In the genomic region with DNA sequence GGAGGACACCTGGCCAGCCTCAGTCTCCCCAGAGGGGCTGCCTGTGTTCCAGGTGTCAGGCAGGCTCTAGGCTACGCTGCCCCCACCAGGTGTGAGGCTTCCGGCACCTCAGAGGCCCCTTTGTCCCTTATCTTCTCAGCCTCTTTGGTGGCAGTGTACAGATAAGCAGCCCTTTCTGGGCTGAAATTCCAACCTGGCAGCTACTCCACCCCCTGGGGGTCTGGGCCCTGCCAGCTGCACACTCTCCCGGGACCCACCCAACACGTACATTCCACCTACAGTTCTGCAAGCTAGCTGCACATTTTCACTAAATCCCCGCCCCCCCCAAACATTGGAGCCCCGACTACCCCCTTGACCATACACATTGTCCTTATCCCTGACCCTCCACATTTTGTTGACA, we compare ENCODE assay signal across 10 mouse cellular contexts. TPM values are rescaled to one million over a fixed set of nuclear protein-coding genes. Genes with fewer than 3 reads are reported as not detected.
DNase-seq lines count a peak whose midpoint lies in the region; ATAC-seq and TF ChIP-seq lines count a peak whose summit lies in the region.
"Had no signal": no experiment of that assay in that cellular context is flagged by ENCODE, and none has a peak within 500 bp of the region (broad histone marks: within the 10 kb centered on the region; RNA-seq: fewer than 3 reads in every experiment).

No protein-coding gene starts in this region.

- H3K4me3 ChIP-seq in heart, embryonic 11.5 days (ENCODE audit: low read depth, low read length) = no peak overlapping the region
- no peak overlapping the region; the same call in 1 of the 2 replicates for H3K4me3 ChIP-seq in limb, embryonic 14.5 days (replicated peaks; ENCODE audit: low read length)
- H3K4me3 ChIP-seq: layer of hippocampus, adult 2 months had no signal

- ATAC-seq in heart, embryonic 11.5 days (replicated peaks; ENCODE audit: insufficient number of reproducible peaks, low FRiP score, low TSS enrichment) = no peak
- ATAC-seq in limb, embryonic 14.5 days (ENCODE audit: low FRiP score, low read depth) = 0 out of 2 replicates have a peak, but pooled peaks have one; percentile 14

- no peaks in the 10 kb centered on the region for H3K36me3 ChIP-seq in heart, embryonic 11.5 days (ENCODE audit: control insufficient read depth, insufficient read depth, low read length)
- no peaks in the 10 kb centered on the region for H3K36me3 ChIP-seq in limb, embryonic 14.5 days (ENCODE audit: control insufficient read depth, insufficient read depth, low read length)

- H3K9me3 ChIP-seq in heart, embryonic 11.5 days (replicated peaks; ENCODE audit: control insufficient read depth, low read length) = no peaks in the 10 kb centered on the region
- H3K9me3 ChIP-seq in limb, embryonic 14.5 days (ENCODE audit: control insufficient read depth, low read length) = no peaks in the 10 kb centered on the region

- TF ChIP-seq POLR2A in limb, embryonic 14.5 days (IDR thresholded peaks at IDR 0.05; ENCODE audit: borderline replicate concordance, extremely low read depth, insufficient read depth, insufficient read length) = no peak

- peak overlapping the region; percentile 22; the same call in 1 of the 2 replicates for H3K9ac ChIP-seq in heart, embryonic 11.5 days (ENCODE audit: low read depth, low read length)
- H3K9ac ChIP-seq in limb, embryonic 14.5 days (ENCODE audit: low read depth, low read length, severe bottlenecking) = peak overlapping the region; percentile 4; the same call in 1 of the 2 replicates

- H3K4me2 ChIP-seq in heart, embryonic 11.5 days = peak overlapping the region; percentile 55
- peak overlapping the region; percentile 22 for H3K4me2 ChIP-seq in limb, embryonic 14.5 days (replicated peaks; ENCODE audit: low read depth, low read length, severe bottlenecking)

- H3K27ac ChIP-seq in heart, embryonic 11.5 days (ENCODE audit: low read depth, low read length) = no peak overlapping the region
- peak overlapping the region; percentile 55 for H3K27ac ChIP-seq in limb, embryonic 14.5 days (replicated peaks; ENCODE audit: low read depth, low read length)
- H3K27ac ChIP-seq: layer of hippocampus, adult 2 months had no signal

- no peak for DNase-seq in heart, adult 9 months (ENCODE audit: low spot score in 2 of 2)
- DNase-seq in thymus, postnatal 14 days = peak; percentile 33
- DNase-seq in thymus, postnatal 10 days (ENCODE audit: low spot score in 2 of 2) = no peak
- no peak for DNase-seq in limb, embryonic 14.5 days (ENCODE audit: low spot score)
- no peak for DNase-seq in layer of hippocampus, postnatal 36 days
- DNase-seq in cerebellum, adult 11-12 months = no peak
- no peak for DNase-seq in left cerebral cortex, adult 11 months (ENCODE audit: low spot score)
- DNase-seq: adrenal gland, adult 8-10 months had no signal

- 9% methylated on average over 6 of the region's 6 CpGs for WGBS in heart, embryonic 11.5 days (ENCODE audit: insufficient replicate concordance)
- WGBS in limb, embryonic 14.5 days = 17% methylated on average over 6 of the region's 6 CpGs

- H3K27me3 ChIP-seq in heart, embryonic 11.5 days (ENCODE audit: control insufficient read depth, insufficient read depth, low read length) = peaks cover 13% of the 10 kb centered on the region
- H3K27me3 ChIP-seq in limb, embryonic 14.5 days (ENCODE audit: control insufficient read depth, insufficient read depth, low read length) = no peaks in the 10 kb centered on the region

- H3K4me1 ChIP-seq in heart, embryonic 11.5 days (ENCODE audit: control insufficient read depth, insufficient read depth, low read length) = peaks cover 20% of the 10 kb centered on the region
- peaks cover 40% of the 10 kb centered on the region for H3K4me1 ChIP-seq in limb, embryonic 14.5 days (ENCODE audit: control insufficient read depth, insufficient read depth, low read length)

RNA-seq across cellular contexts. Expression of a gene that starts 13.0 kb away (rescaled TPM):
- 4.6 and 5.8 TPM in 2 replicates for polyA plus RNA-seq in heart, embryonic 11.5 days (2014; fragmentation: Nextera tagmentation; extraction: Ambion mirVana)
- 228 and 332 TPM in 2 replicates for polyA plus RNA-seq in limb, embryonic 14.5 days (2012; rRNA removed)
- 48.8 and 55.6 TPM in 2 replicates for polyA plus RNA-seq in limb, embryonic 14.5 days (2014; fragmentation: Nextera tagmentation; extraction: Ambion mirVana)
- 1 to 10 TPM; 4.3 to 4.6 TPM for total RNA-seq in layer of hippocampus, postnatal 36 days (2021)

RNA-seq across cellular contexts. Expression of a gene that starts 43.8 kb away (rescaled TPM):
- polyA plus RNA-seq in heart, embryonic 11.5 days (2014; fragmentation: Nextera tagmentation; extraction: Ambion mirVana) = 0.42 and 1.2 TPM in 2 replicates
- 0.28 and 0.44 TPM in 2 replicates for polyA plus RNA-seq in limb, embryonic 14.5 days (2012; rRNA removed)
- polyA plus RNA-seq in limb, embryonic 14.5 days (2014; fragmentation: Nextera tagmentation; extraction: Ambion mirVana) = 0.55 and 0.57 TPM in 2 replicates
- total RNA-seq in layer of hippocampus, postnatal 36 days (2021) = not detected

RNA-seq across cellular contexts. Expression of a gene that starts 47.5 kb away (rescaled TPM):
- polyA plus RNA-seq in heart, embryonic 11.5 days (2014; fragmentation: Nextera tagmentation; extraction: Ambion mirVana) = 113 and 135 TPM in 2 replicates
- 185 and 196 TPM in 2 replicates for polyA plus RNA-seq in limb, embryonic 14.5 days (2012; rRNA removed)
- 163 and 181 TPM in 2 replicates for polyA plus RNA-seq in limb, embryonic 14.5 days (2014; fragmentation: Nextera tagmentation; extraction: Ambion mirVana)
- 100 to 1,000 TPM; 143 to 166 TPM for total RNA-seq in layer of hippocampus, postnatal 36 days (2021)

RNA-seq across cellular contexts. Expression of a gene that starts 54.0 kb away (rescaled TPM):
- 2.8 and 3.3 TPM in 2 replicates for polyA plus RNA-seq in heart, embryonic 11.5 days (2014; fragmentation: Nextera tagmentation; extraction: Ambion mirVana)
- 22.4 and 31.8 TPM in 2 replicates for polyA plus RNA-seq in limb, embryonic 14.5 days (2012; rRNA removed)
- 3.7 and 6.0 TPM in 2 replicates for polyA plus RNA-seq in limb, embryonic 14.5 days (2014; fragmentation: Nextera tagmentation; extraction: Ambion mirVana)
- 10 to 100 TPM; 53.9 to 60.6 TPM for total RNA-seq in layer of hippocampus, postnatal 36 days (2021)
